Mouse (Mus musculus) midbrain, postnatal 0 days (tissue): ENCODE results near the gene 1700030J22Rik. TPM values are rescaled to one million over a fixed set of nuclear protein-coding genes. Genes with fewer than 3 reads are reported as not detected.

Source experiments
- ATAC-seq: fragments of 200-750 bp; cut with Nextera tagmentation; 2 replicates; pipeline ENCODE4 v1.8.0; 2017; ENCODE audit warnings: moderate number of reproducible peaks, mild to moderate bottlenecking, moderate TSS enrichment, moderate library complexity; ENCODE audit not compliant: low FRiP score
- DNase-seq: peaks from one replicate; pipeline ENCODE4 v3.0.0-alpha.2; 2015; ENCODE audit warnings: low spot score
- H3K27ac ChIP-seq: fragments of 300-500 bp; sonication (generic); 2 replicates; pipeline ENCODE4 v1.5.1; 2014; ENCODE audit warnings: low read depth, mild to moderate bottlenecking, low read length, mixed read lengths
- H3K27me3 ChIP-seq: fragments of 300-500 bp; sonication (generic); 2 replicates; pipeline ENCODE4 v1.6.1; 2014; ENCODE audit warnings: low read length, control low read depth, mixed read lengths; ENCODE audit not compliant: insufficient read depth
- H3K36me3 ChIP-seq: fragments of 300-500 bp; sonication (generic); 2 replicates; pipeline ENCODE4 v1.6.1; 2014; ENCODE audit warnings: low read length, control low read depth, mixed read lengths; ENCODE audit not compliant: insufficient read depth
- H3K4me1 ChIP-seq: fragments of 300-500 bp; sonication (generic); 2 replicates; pipeline ENCODE4 v1.6.1; 2014; ENCODE audit warnings: mild to moderate bottlenecking, control low read depth, antibody characterized with exemption, low read length, mixed read lengths; ENCODE audit not compliant: insufficient read depth
- H3K4me2 ChIP-seq: fragments of 300-500 bp; sonication (generic); 2 replicates; pipeline ENCODE4 v1.6.1; 2014; ENCODE audit warnings: low read depth, mild to moderate bottlenecking, low read length, mixed read lengths; ENCODE audit not compliant: poor library complexity, severe bottlenecking
- H3K4me3 ChIP-seq: fragments of 300-500 bp; sonication (generic); 2 replicates; pipeline ENCODE4 v1.5.1; 2014; ENCODE audit warnings: low read depth, mild to moderate bottlenecking, low read length, moderate library complexity
- H3K9ac ChIP-seq: fragments of 300-500 bp; sonication (generic); replicated peaks from 2 replicates; pipeline ENCODE4 v1.6.1; 2014; ENCODE audit warnings: mild to moderate bottlenecking, low read length, moderate library complexity, mixed read lengths; ENCODE audit not compliant: poor library complexity, severe bottlenecking
- H3K9me3 ChIP-seq: fragments of 300-500 bp; sonication (generic); 2 replicates; pipeline ENCODE4 v1.6.1; 2016; ENCODE audit warnings: low read length, control low read depth
- CTCF ChIP-seq: IDR thresholded peaks from 2 replicates; pipeline ENCODE4 v1.5.1; 2016; ENCODE audit warnings: antibody characterized with exemption, mild to moderate bottlenecking
- WGBS: fragments of 180-500 bp; shearing (Covaris S2); extraction: QIAGEN DNeasy Blood & Tissue Kit; methylation state at CpG from one replicate; pipeline ENCODE4 v1.1.7; 2014; 5-methylcytosine and 5-hydroxymethylcytosine counted together
- polyA plus RNA-seq: library from polyadenylated mRNA; unstranded; fragments of >200 nt; fragmentation: Nextera tagmentation; extraction: Ambion mirVana; gene quantifications from 2 replicates; pipeline ENCODE4 v1.2.1, GENCODE M21; 2015
- total RNA-seq: library from RNA; depleted of rRNA; stranded (reverse); fragments of >200 nt; gene quantifications from 2 replicates; pipeline ENCODE4 v1.2.3, GENCODE M21; 2014

Gene 1700030J22Rik
- total and polyA plus RNA-seq, 2 experiments from 2014 or later = 8.4 to 11.0 TPM

DNA sequence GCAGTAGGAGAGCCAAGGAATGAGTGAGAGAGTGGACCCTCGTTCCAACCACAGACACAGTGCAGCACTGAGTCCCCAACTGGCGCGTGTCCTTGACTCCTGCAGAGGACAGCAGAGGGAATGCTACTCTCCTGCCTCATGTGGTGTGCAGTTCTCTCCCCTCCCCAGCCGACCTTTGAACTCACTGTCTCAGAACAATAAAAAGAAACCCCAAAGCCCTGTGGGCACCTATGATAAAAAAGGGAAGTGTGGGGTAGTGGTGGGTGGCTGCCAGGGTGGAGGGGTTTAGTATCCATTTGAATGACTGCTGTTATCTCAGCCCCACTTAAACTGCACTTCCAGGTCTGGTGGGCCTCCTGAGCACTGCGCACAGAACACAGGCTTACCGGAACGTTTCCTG is 31.2 kb downstream of the 1700030J22Rik start:
- H3K9ac ChIP-seq = no peak overlapping the region
- no peaks in the 10 kb centered on the region for H3K9me3 ChIP-seq
- H3K4me3 ChIP-seq = no peak overlapping the region
- DNase-seq (no peak), ATAC-seq (no peak)
- no peaks in the 10 kb centered on the region for H3K36me3 ChIP-seq
- WGBS = 85% methylated on average over 7 of the region's 7 CpGs
- H3K27me3 ChIP-seq = no peaks in the 10 kb centered on the region
- no peak for TF ChIP-seq CTCF
- no peak overlapping the region for H3K27ac ChIP-seq
- H3K4me1 ChIP-seq = no peaks in the 10 kb centered on the region; the same call in 1 of the 2 replicates
- no peak overlapping the region for H3K4me2 ChIP-seq

- no peaks in the 10 kb centered on the region for H3K27me3 ChIP-seq
- H3K9ac ChIP-seq = no peak overlapping the region
- ATAC-seq = no peak
- H3K27ac ChIP-seq = no peak overlapping the region
- no peaks in the 10 kb centered on the region for H3K9me3 ChIP-seq
- H3K4me2 ChIP-seq = no peak overlapping the region
- no peak overlapping the region for H3K4me3 ChIP-seq
- no peak for TF ChIP-seq CTCF
- WGBS = 90% methylated on average over 6 of the region's 6 CpGs
- no peaks in the 10 kb centered on the region for H3K36me3 ChIP-seq
- no peak for DNase-seq
- H3K4me1 ChIP-seq = no peaks in the 10 kb centered on the region; the same call in 1 of the 2 replicates
These were observed 31.9 kb downstream of the 1700030J22Rik start for GRCm38 (mm10) chr8:116946851-116947250.

GRCm38 (mm10) chr8:116946268-116946838 is 32.4 kb downstream of the 1700030J22Rik start:
- Histone ChIP-seq H3K27ac (no peak overlapping the region), H3K27me3 (no peaks in the 10 kb centered on the region), H3K4me1 (no peaks in the 10 kb centered on the region; the same call in 1 of the 2 replicates), H3K4me2 (no peak overlapping the region), H3K9me3 (no peaks in the 10 kb centered on the region), H3K36me3 (no peaks in the 10 kb centered on the region), H3K9ac (no peak overlapping the region), H3K4me3 (no peak overlapping the region)
- DNase-seq (no peak), ATAC-seq (no peak)
- TF ChIP-seq CTCF = no peak
- 88% methylated on average over 21 of the region's 21 CpGs for WGBS

GRCm38 (mm10) chr8:116945169-116945910 is 33.4 kb downstream of the 1700030J22Rik start:
- Histone ChIP-seq H3K9ac (no peak overlapping the region), H3K4me3 (no peak overlapping the region), H3K27me3 (no peaks in the 10 kb centered on the region), H3K9me3 (no peaks in the 10 kb centered on the region), H3K4me2 (no peak overlapping the region), H3K36me3 (no peaks in the 10 kb centered on the region), H3K4me1 (no peaks in the 10 kb centered on the region; the same call in 1 of the 2 replicates), H3K27ac (no peak overlapping the region)
- ATAC-seq (no peak), DNase-seq (no peak)
- TF ChIP-seq CTCF = no peak
- 91% methylated on average over 9 of the region's 9 CpGs for WGBS

- Histone ChIP-seq H3K4me2 (peak overlapping the region; percentile 51), H3K9ac (no peak overlapping the region; the same call in 1 of the 2 replicates), H3K27me3 (no peaks in the 10 kb centered on the region), H3K9me3 (no peaks in the 10 kb centered on the region), H3K4me1 (no peaks in the 10 kb centered on the region; the same call in 1 of the 2 replicates), H3K4me3 (peak overlapping the region; percentile 73), H3K36me3 (no peaks in the 10 kb centered on the region), H3K27ac (peak overlapping the region; percentile 62; the same call in 1 of the 2 replicates)
- DNase-seq = no peak
- no peak for ATAC-seq
- WGBS = 10% methylated on average over 4 of the region's 4 CpGs
- no peak for TF ChIP-seq CTCF
These were observed 34.4 kb downstream of the 1700030J22Rik start for GRCm38 (mm10) chr8:116944385-116944696.
